Mouse (Mus musculus): Measurements from ENCODE around the gene Fbxw7. TPM values are rescaled to one million over a fixed set of nuclear protein-coding genes. Genes with fewer than 3 reads are reported as not detected.

Fbxw7 gene
- polyA plus RNA-seq, 1 experiment, result 2.7 TPM

DNA sequence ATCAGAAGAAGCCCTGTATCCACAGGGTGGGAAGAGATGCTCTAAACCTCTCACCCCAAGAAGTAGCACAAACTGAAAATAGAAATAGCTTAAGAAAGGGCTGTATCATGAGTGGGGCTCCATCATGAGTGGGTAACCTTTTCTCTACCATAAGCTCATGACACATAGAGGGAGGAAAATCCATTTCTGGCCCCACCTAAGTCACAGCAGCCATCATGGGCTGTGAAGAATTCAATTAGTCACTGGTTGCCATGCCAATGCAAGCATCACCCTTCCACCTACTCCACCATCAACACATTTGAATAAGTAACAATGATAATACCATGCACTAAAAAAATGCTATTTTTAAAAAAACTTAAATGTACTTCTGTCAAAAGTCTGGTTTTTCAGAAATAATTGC lies 205.1 kb downstream of the Fbxw7 start:
- no peaks in the 10 kb centered on the region for H3K79me3 ChIP-seq (ENCODE audit: low read depth)
- H3K4me3 ChIP-seq (ENCODE audit: insufficient read depth, poor library complexity, severe bottlenecking), result no peak overlapping the region
- H3K79me2 ChIP-seq (ENCODE audit: control insufficient read depth, insufficient read depth), result no peaks in the 10 kb centered on the region
- H3K36me3 ChIP-seq (ENCODE audit: control insufficient read depth, insufficient read depth), result no peaks in the 10 kb centered on the region
- H3ac ChIP-seq (ENCODE audit: control insufficient read depth, insufficient read length, low read depth), result no peak overlapping the region
- peaks cover 7% of the 10 kb centered on the region for H3K27me3 ChIP-seq (ENCODE audit: control insufficient read depth, insufficient read depth, insufficient read length)
- TF ChIP-seq CEBPB (IDR thresholded peaks at IDR 0.05; ENCODE audit: low read depth) (no peak), MAX (IDR thresholded peaks at IDR 0.05) (no peak), MYOG (IDR thresholded peaks at IDR 0.05; ENCODE audit: control insufficient read depth, extremely low read depth, insufficient read length) (no peak), FOSL1 (IDR thresholded peaks at IDR 0.05; ENCODE audit: insufficient read depth, low read length, poor library complexity, severe bottlenecking) (no peak), MYOD1 (IDR thresholded peaks at IDR 0.05; ENCODE audit: control insufficient read depth, insufficient read length, low read depth) (no peak)

DNA sequence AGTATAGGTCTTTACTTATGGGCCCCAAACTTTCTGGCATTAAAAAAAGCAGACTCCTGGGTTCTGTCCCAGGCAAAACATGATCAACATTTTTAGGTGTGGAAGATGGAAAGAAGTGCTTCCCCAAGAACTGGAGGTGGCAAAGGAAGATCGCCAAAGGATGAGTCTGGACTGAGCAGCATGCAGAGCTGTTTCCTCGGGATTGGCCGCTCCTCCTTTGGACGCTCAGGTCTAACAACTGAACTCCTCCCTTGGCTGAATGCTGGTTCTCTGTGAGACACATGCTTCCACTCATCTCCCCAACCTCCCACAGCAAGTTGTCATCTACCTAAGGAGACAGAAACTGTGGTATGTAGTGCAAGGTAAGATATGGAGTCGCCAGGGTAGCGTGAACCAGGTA lies 206.7 kb downstream of the Fbxw7 start:
- Histone ChIP-seq H3K79me2 (ENCODE audit: control insufficient read depth, insufficient read depth) (no peaks in the 10 kb centered on the region), H3ac (ENCODE audit: control insufficient read depth, insufficient read length, low read depth) (no peak overlapping the region), H3K36me3 (ENCODE audit: control insufficient read depth, insufficient read depth) (no peaks in the 10 kb centered on the region), H3K27me3 (ENCODE audit: control insufficient read depth, insufficient read depth, insufficient read length) (peaks cover 4% of the 10 kb centered on the region), H3K79me3 (ENCODE audit: low read depth) (no peaks in the 10 kb centered on the region), H3K4me3 (ENCODE audit: insufficient read depth, poor library complexity, severe bottlenecking) (no peak overlapping the region)
- TF ChIP-seq CTCF (IDR thresholded peaks at IDR 0.05; ENCODE audit: control insufficient read depth, insufficient read depth, insufficient read length) (no peak), MAX (IDR thresholded peaks at IDR 0.05) (no peak), MYOD1 (IDR thresholded peaks at IDR 0.05; ENCODE audit: control insufficient read depth, insufficient read length, low read depth) (no peak), CEBPB (IDR thresholded peaks at IDR 0.05; ENCODE audit: low read depth) (no peak), MYOG (IDR thresholded peaks at IDR 0.05; ENCODE audit: control insufficient read depth, extremely low read depth, insufficient read length) (no peak), USF1 (IDR thresholded peaks at IDR 0.05; ENCODE audit: low read depth) (no peak), FOSL1 (IDR thresholded peaks at IDR 0.05; ENCODE audit: insufficient read depth, low read length, poor library complexity, severe bottlenecking) (no peak)

DNA sequence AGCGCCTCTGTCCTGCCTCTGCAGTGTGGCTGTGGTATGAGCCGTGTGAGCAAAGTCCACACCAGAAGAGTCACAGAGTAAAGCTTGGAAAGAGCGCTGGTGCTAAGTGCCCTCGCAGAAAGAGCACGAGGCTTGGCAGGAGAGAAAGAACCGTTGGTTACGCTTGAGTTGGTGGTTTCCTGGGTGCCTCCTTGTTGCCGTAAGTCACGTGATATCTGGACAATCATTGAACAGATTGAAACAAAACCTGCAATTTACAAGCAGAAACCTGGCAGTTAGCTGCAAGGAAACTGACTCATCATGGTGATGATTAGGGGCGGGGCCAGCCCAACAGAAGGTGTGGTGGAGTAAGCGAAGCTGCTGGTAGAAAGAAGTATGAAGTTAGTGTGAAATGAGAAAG lies 207.7 kb downstream of the Fbxw7 start:
- no peak for TF ChIP-seq CTCF (IDR thresholded peaks at IDR 0.05; ENCODE audit: control insufficient read depth, insufficient read depth, insufficient read length)
- peak; percentile 29 for TF ChIP-seq MAX (IDR thresholded peaks at IDR 0.05)
- no peak for TF ChIP-seq MYOD1 (IDR thresholded peaks at IDR 0.05; ENCODE audit: control insufficient read depth, insufficient read length, low read depth)
- H3K79me2 ChIP-seq (ENCODE audit: control insufficient read depth, insufficient read depth), result no peaks in the 10 kb centered on the region
- no peaks in the 10 kb centered on the region for H3K36me3 ChIP-seq (ENCODE audit: control insufficient read depth, insufficient read depth)
- no peaks in the 10 kb centered on the region for H3K79me3 ChIP-seq (ENCODE audit: low read depth)
- H3ac ChIP-seq (ENCODE audit: control insufficient read depth, insufficient read length, low read depth), result no peak overlapping the region
- H3K4me3 ChIP-seq (ENCODE audit: insufficient read depth, poor library complexity, severe bottlenecking), result no peak overlapping the region
- H3K27me3 ChIP-seq (ENCODE audit: control insufficient read depth, insufficient read depth, insufficient read length), result peaks cover 4% of the 10 kb centered on the region

GRCm38 (mm10) chr3:85024237-85024636 lies 209.2 kb downstream of the Fbxw7 start:
- Histone ChIP-seq H3K4me3 (ENCODE audit: insufficient read depth, poor library complexity, severe bottlenecking) (no peak overlapping the region), H3ac (ENCODE audit: control insufficient read depth, insufficient read length, low read depth) (no peak overlapping the region), H3K27me3 (ENCODE audit: control insufficient read depth, insufficient read depth, insufficient read length) (peaks cover 4% of the 10 kb centered on the region), H3K79me2 (ENCODE audit: control insufficient read depth, insufficient read depth) (no peaks in the 10 kb centered on the region), H3K79me3 (ENCODE audit: low read depth) (no peaks in the 10 kb centered on the region), H3K36me3 (ENCODE audit: control insufficient read depth, insufficient read depth) (no peaks in the 10 kb centered on the region)
- no peak for TF ChIP-seq CTCF (IDR thresholded peaks at IDR 0.05; ENCODE audit: control insufficient read depth, insufficient read depth, insufficient read length)
- no peak for TF ChIP-seq MYOG (IDR thresholded peaks at IDR 0.05; ENCODE audit: control insufficient read depth, extremely low read depth, insufficient read length)
- TF ChIP-seq FOSL1 (IDR thresholded peaks at IDR 0.05; ENCODE audit: insufficient read depth, low read length, poor library complexity, severe bottlenecking), result no peak
- no peak for TF ChIP-seq CEBPB (IDR thresholded peaks at IDR 0.05; ENCODE audit: low read depth)
- TF ChIP-seq USF1 (IDR thresholded peaks at IDR 0.05; ENCODE audit: low read depth), result no peak
- TF ChIP-seq MAX (IDR thresholded peaks at IDR 0.05), result no peak
- no peak for TF ChIP-seq MYOD1 (IDR thresholded peaks at IDR 0.05; ENCODE audit: control insufficient read depth, insufficient read length, low read depth)

DNA sequence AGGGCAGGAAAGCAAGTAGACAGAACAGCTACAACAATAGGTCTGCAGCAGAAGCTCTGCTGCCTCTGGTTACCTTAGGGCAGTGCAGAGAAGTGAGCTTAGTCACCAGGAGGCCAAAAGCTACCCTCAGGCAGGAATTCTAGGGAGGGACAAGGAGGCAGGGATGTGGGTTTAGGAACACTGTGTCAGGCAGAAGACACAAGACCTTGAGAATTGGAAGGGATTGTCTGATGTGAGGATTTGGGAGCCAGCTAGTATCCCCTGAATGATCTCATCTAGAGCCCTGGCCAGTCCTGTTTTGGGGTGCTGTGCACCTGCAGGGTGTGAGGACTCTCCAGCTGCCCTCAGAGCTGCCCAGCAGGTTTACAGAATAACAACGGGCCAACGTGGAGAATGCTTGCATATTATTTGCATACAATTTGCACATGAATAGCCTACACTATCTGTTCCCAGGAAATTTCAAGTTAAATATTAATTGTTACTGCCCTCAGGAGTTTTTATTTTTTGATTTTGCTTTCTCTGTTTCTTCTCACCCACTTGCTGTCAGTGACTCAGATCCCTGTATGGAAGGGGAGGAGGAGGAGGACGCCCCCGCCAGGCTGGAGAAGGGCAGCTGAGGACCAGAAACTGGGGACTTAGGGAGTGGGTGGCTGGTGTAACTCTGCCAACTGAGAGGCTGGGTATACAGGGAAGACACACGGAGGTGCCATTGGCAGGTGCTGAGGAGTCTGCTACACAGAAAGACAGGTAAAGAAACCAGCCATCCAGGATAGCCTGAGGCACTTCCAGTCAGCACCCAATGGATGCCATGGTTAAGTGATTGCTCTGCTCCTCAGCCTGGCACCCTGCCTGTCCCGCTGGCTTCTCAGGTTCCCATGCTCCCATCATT lies 210.0 kb downstream of the Fbxw7 start:
- Histone ChIP-seq H3K4me3 (ENCODE audit: insufficient read depth, poor library complexity, severe bottlenecking) (no peak overlapping the region), H3K27me3 (ENCODE audit: control insufficient read depth, insufficient read depth, insufficient read length) (peaks cover 4% of the 10 kb centered on the region), H3K79me3 (ENCODE audit: low read depth) (no peaks in the 10 kb centered on the region), H3K36me3 (ENCODE audit: control insufficient read depth, insufficient read depth) (no peaks in the 10 kb centered on the region), H3K79me2 (ENCODE audit: control insufficient read depth, insufficient read depth) (no peaks in the 10 kb centered on the region), H3ac (ENCODE audit: control insufficient read depth, insufficient read length, low read depth) (no peak overlapping the region)
- no peak for TF ChIP-seq MAX (IDR thresholded peaks at IDR 0.05)
- no peak for TF ChIP-seq MYOD1 (IDR thresholded peaks at IDR 0.05; ENCODE audit: control insufficient read depth, insufficient read length, low read depth)
- TF ChIP-seq MYOG (IDR thresholded peaks at IDR 0.05; ENCODE audit: control insufficient read depth, extremely low read depth, insufficient read length), result no peak
- TF ChIP-seq USF1 (IDR thresholded peaks at IDR 0.05; ENCODE audit: low read depth), result no peak
- TF ChIP-seq FOSL1 (IDR thresholded peaks at IDR 0.05; ENCODE audit: insufficient read depth, low read length, poor library complexity, severe bottlenecking), result no peak
- no peak for TF ChIP-seq CEBPB (IDR thresholded peaks at IDR 0.05; ENCODE audit: low read depth)
- no peak for TF ChIP-seq CTCF (IDR thresholded peaks at IDR 0.05; ENCODE audit: control insufficient read depth, insufficient read depth, insufficient read length)

Other genes with a start within 250 kb of the Fbxw7 start
- 16.6 TPM for gene Arfip1, start 232.6 kb upstream of the Fbxw7 start, polyA plus RNA-seq (2012; fragmentation: generic; extraction: Trizol)
- not detected for gene Tigd4, start 221.7 kb upstream of the Fbxw7 start, polyA plus RNA-seq (2012; fragmentation: generic; extraction: Trizol)
- gene Tmem154, start 149.1 kb upstream of the Fbxw7 start, polyA plus RNA-seq (2012; fragmentation: generic; extraction: Trizol), result 0.13 TPM